Mouse (Mus musculus) MEL (cell line): ENCODE data around the gene Gm8298. TPM values are rescaled to one million over a fixed set of nuclear protein-coding genes. Genes with fewer than 3 reads are reported as not detected.

Experiments used
- DNase-seq: peaks from one replicate; pipeline ENCODE4 v3.0.0; 2011; ENCODE audit warnings: low read depth, low spot score
- H3K27ac ChIP-seq: 2 replicates; pipeline ENCODE4 v1.5.1; 2012; ENCODE audit warnings: low read depth, mild to moderate bottlenecking, control low read depth, low read length, moderate library complexity; ENCODE audit not compliant: control insufficient read depth
- H3K27me3 ChIP-seq, 2 experiments: fragments of 150-350 bp in 1 of 2; sonication (generic) in 1 of 2; 2 replicates each; pipeline ENCODE4 v1.6.1; 2012; ENCODE audit warnings: low read length in 2 of 2, mild to moderate bottlenecking in 2 of 2, improper control_type of control experiment in 1 of 2, moderate library complexity in 1 of 2; ENCODE audit not compliant: insufficient read depth in 2 of 2, control insufficient read depth in 1 of 2
- H3K36me3 ChIP-seq, 2 experiments: 2 replicates each; pipeline ENCODE4 v1.6.1; 2012 to 2014; ENCODE audit warnings: low read length in 2 of 2, improper control_type of control experiment in 1 of 2, inconsistent platforms in 1 of 2, mild to moderate bottlenecking in 1 of 2; ENCODE audit not compliant: insufficient read depth in 2 of 2, control insufficient read depth in 1 of 2
- H3K4me1 ChIP-seq, 2 experiments: fragments of 150-350 bp in 1 of 2; sonication (generic) in 1 of 2; 2 replicates each; pipeline ENCODE4 v1.6.1; 2012; ENCODE audit warnings: low read length in 2 of 2, improper control_type of control experiment in 1 of 2, mild to moderate bottlenecking in 1 of 2; ENCODE audit not compliant: insufficient read depth in 2 of 2, control insufficient read depth in 1 of 2
- H3K4me3 ChIP-seq, 2 experiments: fragments of 150-350 bp in 1 of 2; sonication (generic) in 1 of 2; 2 replicates each; pipeline ENCODE4 v1.5.1; 2012; ENCODE audit warnings: low read depth in 2 of 2, low read length in 2 of 2, mild to moderate bottlenecking in 2 of 2, moderate library complexity in 2 of 2, control low read depth in 1 of 2, improper control_type of control experiment in 1 of 2; ENCODE audit not compliant: control insufficient read depth in 1 of 2, insufficient read depth in 1 of 2
- H3K79me2 ChIP-seq: 2 replicates; pipeline ENCODE4 v1.6.1; 2012; ENCODE audit warnings: mild to moderate bottlenecking, low read length, moderate library complexity; ENCODE audit not compliant: control insufficient read depth, poor library complexity, insufficient read depth
- H3K9ac ChIP-seq: 2 replicates; pipeline ENCODE4 v1.6.1; 2012; ENCODE audit warnings: low read depth, mild to moderate bottlenecking, control low read depth, low read length, moderate library complexity; ENCODE audit not compliant: control insufficient read depth, poor library complexity, severe bottlenecking
- H3K9me3 ChIP-seq: fragments of 150-350 bp; sonication (generic); replicated peaks from 2 replicates; pipeline ENCODE4 v1.6.1; 2012; ENCODE audit warnings: mild to moderate bottlenecking, low read length, improper control_type of control experiment, moderate library complexity; ENCODE audit not compliant: insufficient read depth
- BHLHE40 ChIP-seq: IDR thresholded peaks from 2 replicates; pipeline ENCODE4 v1.6.1; 2012; ENCODE audit warnings: low read depth, mild to moderate bottlenecking, inconsistent platforms, low read length, improper control_type of control experiment, borderline replicate concordance
- ELF1 ChIP-seq: IDR thresholded peaks from 2 replicates; pipeline ENCODE4 v1.6.1; 2014; ENCODE audit warnings: low read depth, mild to moderate bottlenecking, inconsistent platforms, low read length, improper control_type of control experiment, moderate library complexity
- MAX ChIP-seq: IDR thresholded peaks from 2 replicates; pipeline ENCODE4 v1.6.1; 2011; ENCODE audit warnings: low read length, improper control_type of control experiment
- MEF2A ChIP-seq: IDR thresholded peaks from 2 replicates; pipeline ENCODE4 v1.6.1; 2014; ENCODE audit warnings: low read depth, mild to moderate bottlenecking, inconsistent platforms, low read length, improper control_type of control experiment; ENCODE audit not compliant: poor library complexity, insufficient replicate concordance, severe bottlenecking; ENCODE audit errors: extremely low read depth
- POLR2A ChIP-seq, 2 experiments: IDR thresholded peaks; 2 replicates each; pipeline ENCODE4 v1.6.1; 2011 to 2012; ENCODE audit warnings: low read length in 2 of 2, mild to moderate bottlenecking in 2 of 2, control low read depth in 1 of 2, improper control_type of control experiment in 1 of 2, low read depth in 1 of 2, moderate library complexity in 1 of 2; ENCODE audit not compliant: control insufficient read depth in 1 of 2, insufficient read depth in 1 of 2, poor library complexity in 1 of 2
- SIN3A ChIP-seq: IDR thresholded peaks from 2 replicates; pipeline ENCODE4 v1.6.1; 2012; ENCODE audit warnings: low read length, improper control_type of control experiment, inconsistent platforms
- SMC3 ChIP-seq: IDR thresholded peaks from 2 replicates; pipeline ENCODE4 v1.6.1; 2011; ENCODE audit warnings: low read depth, low read length, improper control_type of control experiment
- TAL1 ChIP-seq: IDR thresholded peaks from 2 replicates; pipeline ENCODE4 v1.6.1; 2012; ENCODE audit warnings: mild to moderate bottlenecking, inconsistent platforms, low read length, moderate library complexity, mixed read lengths
- TCF12 ChIP-seq: IDR thresholded peaks from 2 replicates; pipeline ENCODE4 v1.6.1; 2014; ENCODE audit warnings: low read depth, mild to moderate bottlenecking, inconsistent platforms, low read length, improper control_type of control experiment, moderate library complexity
- ZC3H11A ChIP-seq: IDR thresholded peaks from 2 replicates; pipeline ENCODE4 v1.6.1; 2012; ENCODE audit warnings: low read depth, mild to moderate bottlenecking, inconsistent platforms, low read length, improper control_type of control experiment
- polyA plus RNA-seq, 2 experiments: library from polyadenylated mRNA; stranded (reverse) in 1 of 2; unstranded in 1 of 2; fragments of >175 nt in 1 of 2; fragments of >200 nt in 1 of 2; gene quantifications; 2 replicates each; pipeline versions ENCODE4 v1.2.1 to v1.2.4; 2012; ENCODE audit warnings: low replicate concordance in 2 of 2, low read depth in 1 of 2; ENCODE audit not compliant: insufficient read length in 2 of 2, insufficient read depth in 1 of 2, missing spikeins in 1 of 2
- total RNA-seq: library from RNA; depleted of rRNA; stranded (reverse); fragments of 300-350 nt; gene quantifications from 2 replicates; pipeline ENCODE4 v1.2.3, GENCODE M21; 2012; rRNA removed

The Gm8298 gene
- total and polyA plus RNA-seq, 3 experiments, result not detected

DNA sequence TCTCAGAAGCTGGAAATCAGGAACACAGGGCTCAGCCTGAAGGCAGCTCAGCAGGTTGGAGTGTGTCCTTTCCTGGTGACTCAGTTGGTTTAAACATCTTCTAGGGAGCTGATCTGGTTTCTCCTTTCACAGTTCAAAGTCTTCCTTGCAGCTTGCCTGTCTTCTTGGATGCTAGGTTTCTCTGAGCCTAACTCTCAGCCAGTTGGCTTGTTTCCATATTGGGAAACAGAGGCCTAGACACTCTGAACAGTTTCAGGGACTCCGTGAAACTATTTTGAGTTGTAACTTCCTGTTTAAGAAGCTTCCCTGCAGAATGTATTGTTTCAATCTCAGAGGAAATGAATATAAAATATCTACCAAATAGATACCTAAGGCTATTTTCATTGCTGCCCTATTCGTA, 32.4 kb downstream of the Gm8298 start:
- no peak overlapping the region for H3K27ac ChIP-seq
- no peak overlapping the region for H3K9ac ChIP-seq

DNA sequence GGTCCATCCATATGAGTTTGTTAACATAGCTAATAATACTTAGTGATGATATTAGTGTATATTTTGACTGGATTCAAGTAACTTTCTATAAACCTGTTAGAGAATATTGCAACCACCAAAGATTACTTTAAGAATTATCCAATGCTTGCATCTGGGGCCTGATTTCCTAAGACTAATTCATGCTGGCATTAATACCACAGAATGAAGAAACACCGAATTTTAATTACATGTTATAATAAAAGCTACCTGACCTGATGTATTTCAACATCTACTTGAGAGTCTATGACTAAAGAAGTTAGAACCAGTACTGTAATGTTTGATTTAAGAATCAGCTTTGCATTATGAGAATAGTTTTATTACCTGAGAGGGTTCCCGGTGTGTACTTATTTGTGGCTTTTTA, 64.1 kb downstream of the Gm8298 start, which contains the start of gene C130079G13Rik:
Gene C130079G13Rik, plus strand, starts transcription at position 301 of the 400 bp plus-strand sequence.
- H3K79me2 ChIP-seq, result no peaks in the 10 kb centered on the region
- no peaks in the 10 kb centered on the region for H3K9me3 ChIP-seq
- no peak within 1 kb of the TSS for H3K27ac ChIP-seq
- H3K36me3 ChIP-seq, result no peaks in the 10 kb centered on the region
- peaks cover 0 to 1% of the 10 kb centered on the region in 2 experiments for H3K27me3 ChIP-seq
- H3K9ac ChIP-seq, result no peak within 1 kb of the TSS
- no peak within 1 kb of the TSS for H3K4me3 ChIP-seq
- no peak for TF ChIP-seq ELF1
- no peak for TF ChIP-seq POLR2A (IDR thresholded peaks at IDR 0.05; ENCODE audit: control insufficient read depth in 1 of 2, insufficient read depth in 1 of 2, low read depth in 1 of 2, low read length in 2 of 2, poor library complexity in 1 of 2)
- no peak for TF ChIP-seq TAL1
- TF ChIP-seq ZC3H11A, result no peak
- no peak for TF ChIP-seq MAX
- no peak for TF ChIP-seq SIN3A
- no peak for TF ChIP-seq TCF12
- TF ChIP-seq BHLHE40, result no peak
- TF ChIP-seq, all 39 proteins: peak for 0
- H3K4me1 ChIP-seq, result no peaks in the 10 kb centered on the region
- DNase-seq, result no peak

More for the DNA sequence above, 32.4 kb downstream of the Gm8298 start:
- DNase-seq, result no peak
- Histone ChIP-seq H3K4me3 (no peak overlapping the region), H3K9me3 (no peaks in the 10 kb centered on the region), H3K36me3 (no peaks in the 10 kb centered on the region), H3K27me3 (no peaks in the 10 kb centered on the region), H3K4me1 (no peaks in the 10 kb centered on the region), H3K79me2 (no peaks in the 10 kb centered on the region)
- TF ChIP-seq MEF2A (no peak), SMC3 (no peak)
- TF ChIP-seq, all 39 proteins: peak for 0

Other genes with a start within 250 kb of the Gm8298 start
- not detected in 2 replicates for gene Gm5538, start 131.3 kb upstream of the Gm8298 start, total RNA-seq
- gene Gm5538, start 131.3 kb upstream of the Gm8298 start, polyA plus RNA-seq, result not detected
- not detected in 2 replicates for gene C130079G13Rik, start 64.2 kb downstream of the Gm8298 start, total RNA-seq
- gene C130079G13Rik, start 64.2 kb downstream of the Gm8298 start, polyA plus RNA-seq, result not detected
- gene Aadacl2, start 145.7 kb downstream of the Gm8298 start, total RNA-seq, result not detected in 2 replicates
- gene Aadacl2, start 145.7 kb downstream of the Gm8298 start, polyA plus RNA-seq, result not detected
- gene Aadac, start 164.7 kb downstream of the Gm8298 start, total RNA-seq, result not detected in 2 replicates
- gene Aadac, start 164.7 kb downstream of the Gm8298 start, polyA plus RNA-seq, result not detected
- not detected in 2 replicates for gene Sucnr1, start 220.8 kb downstream of the Gm8298 start, total RNA-seq
- gene Sucnr1, start 220.8 kb downstream of the Gm8298 start, polyA plus RNA-seq, result not detected